Mouse (Mus musculus) gastrocnemius, postnatal 4 days (tissue): ENCODE data around the gene Nlrc3. TPM values are rescaled to one million over a fixed set of nuclear protein-coding genes. Genes with fewer than 3 reads are reported as not detected.

ENCODE experiments used
- DNase-seq, 2 experiments: peaks; one replicate each; pipeline ENCODE4 v3.0.0; 2021 to 2022; ENCODE audit warnings: low spot score in 2 of 2, mixed read lengths in 2 of 2
- microRNA-seq: library from miRNA; unstranded; fragments of <30 nt; microRNA quantifications from one replicate; pipeline ENCODE4 v1.2.0, GENCODE M21; 2021
- total RNA-seq, 2 experiments: library from RNA; stranded (reverse); gene quantifications; 2 replicates each; pipeline ENCODE4 v1.2.3; 2021

The Nlrc3 gene
- total RNA-seq, 2 experiments from 2014 or later, result 2.5 to 3.6 TPM

GRCm38 (mm10) chr16:3933536-3933935, 42.9 kb downstream of the Nlrc3 start:
- no peak for DNase-seq

GRCm38 (mm10) chr16:3929151-3929550, 47.3 kb downstream of the Nlrc3 start:
- DNase-seq, result no peak

GRCm38 (mm10) chr16:3928582-3928981, 47.9 kb downstream of the Nlrc3 start:
- DNase-seq, result no peak

GRCm38 (mm10) chr16:3923966-3924365, 52.5 kb downstream of the Nlrc3 start:
- no peak for DNase-seq

- no peak for DNase-seq
These were observed 52.9 kb downstream of the Nlrc3 start for GRCm38 (mm10) chr16:3923515-3923914.

GRCm38 (mm10) chr16:3920756-3921155, 55.7 kb downstream of the Nlrc3 start:
- DNase-seq, result no peak

- DNase-seq, result no peak
These were observed 67.3 kb downstream of the Nlrc3 start for GRCm38 (mm10) chr16:3909118-3909517.

GRCm38 (mm10) chr16:3908537-3909111, 67.8 kb downstream of the Nlrc3 start, which contains the start of the genes 1700037C18Rik and Cluap1:
TSS of gene 1700037C18Rik (minus strand) at chr16:3908689.
TSS of gene Cluap1 (plus strand) at chr16:3908801.
- DNase-seq, result peak; percentile 73 to 93

GRCm38 (mm10) chr16:3907471-3907870, 69.0 kb downstream of the Nlrc3 start:
- no peak for DNase-seq

GRCm38 (mm10) chr16:3896553-3896952, 79.9 kb downstream of the Nlrc3 start:
- no peak for DNase-seq

GRCm38 (mm10) chr16:3896046-3896445, 80.4 kb downstream of the Nlrc3 start:
- DNase-seq, result no peak

- no peak for DNase-seq
These were observed 81.1 kb downstream of the Nlrc3 start for GRCm38 (mm10) chr16:3895173-3895792.

Small RNA genes within 50 kb of the gene (microRNA-seq; reads per million reads assigned to microRNA genes)
- gene Gm23493, result not detected

Other genes with a start within 250 kb of the Nlrc3 start
- gene Zfp263, start 232.5 kb downstream of the Nlrc3 start, total RNA-seq, result 10 to 100 TPM; 11.4 to 16.0 TPM
- not detected for gene Olfr15, start 145.8 kb downstream of the Nlrc3 start, total RNA-seq
- 1 to 10 TPM; 1.7 to 1.9 TPM for gene Zfp174, start 129.4 kb downstream of the Nlrc3 start, total RNA-seq
- 10 to 100 TPM; 37.3 to 43.1 TPM for gene Naa60, start 104.3 kb downstream of the Nlrc3 start, total RNA-seq
- gene Zfp597, start 92.1 kb downstream of the Nlrc3 start, total RNA-seq, result 10 to 100 TPM; 10.6 to 11.9 TPM
- under 1 TPM; 0.36 to 0.44 TPM for gene Gm20695, start 92.0 kb downstream of the Nlrc3 start, total RNA-seq
- 1 to 10 TPM; 3.1 to 5.6 TPM for gene 1700037C18Rik, start 67.9 kb downstream of the Nlrc3 start, total RNA-seq
- 10 to 100 TPM; 12.3 to 13.3 TPM for gene Cluap1, start 67.8 kb downstream of the Nlrc3 start, total RNA-seq
- gene Slx4, start 27.1 kb upstream of the Nlrc3 start, total RNA-seq, result 10 to 100 TPM; 20.8 to 21.0 TPM
- gene Dnase1, start 60.3 kb upstream of the Nlrc3 start, total RNA-seq, result not detected
- 10 to 100 TPM; 85.4 to 91.3 TPM for gene Trap1, start 101.2 kb upstream of the Nlrc3 start, total RNA-seq
- 10 to 100 TPM; 59.2 to 64.6 TPM for gene Crebbp, start 237.4 kb upstream of the Nlrc3 start, total RNA-seq